Mouse (Mus musculus): ENCODE data around the gene Cdca4. TPM values are rescaled to one million over a fixed set of nuclear protein-coding genes. Genes with fewer than 3 reads are reported as not detected.
A peak's percentile ranks its signal among the peaks of the same experiment; 100 is the strongest.

Cdca4 gene
- total RNA-seq, 1 experiment: 78.2 TPM

DNA sequence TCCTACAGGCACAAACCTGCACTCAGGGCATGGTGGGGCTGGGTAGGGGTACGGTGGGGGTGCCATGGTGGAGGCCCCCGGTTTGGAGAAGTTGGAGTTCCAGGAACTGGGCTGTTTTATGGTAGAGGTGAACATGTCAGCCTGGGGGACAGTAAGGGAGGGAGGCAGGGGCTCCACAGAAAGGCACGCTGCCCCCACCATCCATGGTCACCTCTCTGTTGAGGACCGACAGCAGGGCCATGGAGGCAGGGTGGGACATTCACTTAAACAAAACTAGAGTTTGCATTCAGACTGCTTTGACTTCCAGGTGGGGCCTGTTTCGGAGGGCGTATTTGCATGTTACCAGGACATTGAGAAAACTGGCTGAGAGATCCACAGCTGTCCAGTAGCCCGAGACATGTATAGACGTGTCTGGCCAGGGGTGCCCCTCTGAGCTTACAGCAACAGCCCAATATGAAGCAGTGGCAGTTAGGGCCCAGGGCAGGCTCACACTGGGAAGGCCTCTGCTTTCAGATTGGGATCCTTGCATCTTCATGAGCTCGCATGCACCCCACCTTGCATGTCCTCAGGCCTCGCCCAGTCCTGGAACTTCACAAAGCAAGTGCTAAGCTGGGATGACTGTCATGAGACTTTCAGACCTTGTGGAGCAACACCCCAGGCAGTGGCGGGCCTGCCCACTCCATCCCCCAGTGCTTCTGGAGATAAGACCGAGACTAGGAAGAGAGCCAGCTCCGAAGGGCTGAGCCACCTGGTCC lies 35.4 kb downstream of the Cdca4 start:
- in situ Hi-C loops (cut with MboI; ENCODE audit: low sequenced_read_pairs in 2 of 2, unreplicated experiment in 2 of 2): no loop called here
- Histone ChIP-seq H3K9me3 (ENCODE audit: control insufficient read depth, insufficient read depth, low read depth, low read length) (no peaks in the 10 kb centered on the region), H3K9ac (ENCODE audit: insufficient read depth, low read depth, low read length, poor library complexity, severe bottlenecking) (peak overlapping the region; percentile 66; the same call in 1 of the 2 replicates), H3K4me1 (ENCODE audit: control insufficient read depth in 2 of 2, insufficient read depth in 2 of 2, low read length in 2 of 2, poor library complexity in 1 of 2) (peaks cover 4 to 45% of the 10 kb centered on the region in 2 experiments; a peak in 3 of 4 replicates), H3K27ac (ENCODE audit: insufficient read depth, low read depth, low read length, poor library complexity, severe bottlenecking) (peak overlapping the region; percentile 55), H3K4me3 (ENCODE audit: insufficient read depth in 1 of 2, low read depth in 1 of 2, low read length in 2 of 2, poor library complexity in 1 of 2, severe bottlenecking in 1 of 2) (peak overlapping the region; percentile 45 to 57; a peak in 2 of 4 replicates), H3K36me3 (ENCODE audit: control insufficient read depth, insufficient read depth, low read length, poor library complexity, severe bottlenecking) (no peaks in the 10 kb centered on the region)
- peak; percentile 36 for DNase-seq (ENCODE audit: low read depth, low spot score)
- TF ChIP-seq ZNF384 (IDR thresholded peaks at IDR 0.05; ENCODE audit: low read depth, low read length): no peak
- TF ChIP-seq CHD2 (IDR thresholded peaks at IDR 0.05; ENCODE audit: low read depth, low read length): no peak
- no peak for TF ChIP-seq MAFK (IDR thresholded peaks at IDR 0.05; ENCODE audit: insufficient read depth, low read depth, low read length)
- no peak for TF ChIP-seq HCFC1 (IDR thresholded peaks at IDR 0.05; ENCODE audit: borderline replicate concordance, insufficient read depth, low read length)
- no peak for TF ChIP-seq ZC3H11A (IDR thresholded peaks at IDR 0.05; ENCODE audit: borderline replicate concordance, low read depth, low read length)

GRCm38 (mm10) chr12:112791026-112791425 lies 38.2 kb downstream of the Cdca4 start:
- no peak for DNase-seq (ENCODE audit: low read depth, low spot score)
- Histone ChIP-seq H3K9ac (ENCODE audit: insufficient read depth, low read depth, low read length, poor library complexity, severe bottlenecking) (no peak overlapping the region), H3K27ac (ENCODE audit: insufficient read depth, low read depth, low read length, poor library complexity, severe bottlenecking) (no peak overlapping the region; the same call in 1 of the 2 replicates), H3K4me1 (ENCODE audit: control insufficient read depth in 2 of 2, insufficient read depth in 2 of 2, low read length in 2 of 2, poor library complexity in 1 of 2) (peaks cover 4 to 29% of the 10 kb centered on the region in 2 experiments; a peak in 3 of 4 replicates), H3K36me3 (ENCODE audit: control insufficient read depth, insufficient read depth, low read length, poor library complexity, severe bottlenecking) (no peaks in the 10 kb centered on the region; the same call in 1 of the 2 replicates), H3K4me3 (ENCODE audit: insufficient read depth in 1 of 2, low read depth in 1 of 2, low read length in 2 of 2, poor library complexity in 1 of 2, severe bottlenecking in 1 of 2) (no peak overlapping the region), H3K9me3 (ENCODE audit: control insufficient read depth, insufficient read depth, low read depth, low read length) (no peaks in the 10 kb centered on the region)
- in situ Hi-C loops (cut with MboI; ENCODE audit: low sequenced_read_pairs in 2 of 2, unreplicated experiment in 2 of 2): no loop called here
- no peak for TF ChIP-seq HCFC1 (IDR thresholded peaks at IDR 0.05; ENCODE audit: borderline replicate concordance, insufficient read depth, low read length)
- TF ChIP-seq ZNF384 (IDR thresholded peaks at IDR 0.05; ENCODE audit: low read depth, low read length): no peak
- no peak for TF ChIP-seq ZC3H11A (IDR thresholded peaks at IDR 0.05; ENCODE audit: borderline replicate concordance, low read depth, low read length)
- TF ChIP-seq CHD2 (IDR thresholded peaks at IDR 0.05; ENCODE audit: low read depth, low read length): no peak
- TF ChIP-seq MAFK (IDR thresholded peaks at IDR 0.05; ENCODE audit: insufficient read depth, low read depth, low read length): no peak

DNA sequence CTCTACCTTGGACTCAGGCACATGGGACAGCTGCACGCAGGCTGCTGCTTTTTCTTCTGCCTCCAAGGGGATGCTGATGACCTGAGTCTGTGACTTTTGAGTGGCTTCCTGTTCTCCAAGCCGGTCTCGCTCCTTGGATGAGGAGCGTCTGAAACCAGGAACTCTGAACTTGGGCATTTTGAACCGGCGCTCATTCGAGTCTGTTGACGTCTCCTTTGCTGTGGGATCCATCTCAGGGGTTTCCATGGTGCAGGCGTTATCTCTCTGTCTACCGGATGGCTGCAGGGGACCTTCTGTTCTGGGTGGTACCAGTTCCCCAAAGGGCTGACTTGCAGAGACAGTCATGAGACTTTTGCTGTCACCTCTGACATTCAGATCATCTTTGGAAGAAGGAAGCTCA lies 54.7 kb downstream of the Cdca4 start:
- DNase-seq (ENCODE audit: low read depth, low spot score): no peak
- H3K4me1 ChIP-seq (ENCODE audit: control insufficient read depth in 2 of 2, insufficient read depth in 2 of 2, low read length in 2 of 2, poor library complexity in 1 of 2): no peaks in the 10 kb centered on the region

GRCm38 (mm10) chr12:112774026-112774425 lies 55.2 kb downstream of the Cdca4 start:
- H3K4me1 ChIP-seq (ENCODE audit: control insufficient read depth in 2 of 2, insufficient read depth in 2 of 2, low read length in 2 of 2, poor library complexity in 1 of 2): no peaks in the 10 kb centered on the region
- H3K4me3 ChIP-seq (ENCODE audit: insufficient read depth in 1 of 2, low read depth in 1 of 2, low read length in 2 of 2, poor library complexity in 1 of 2, severe bottlenecking in 1 of 2): no peak overlapping the region
- no peak for DNase-seq (ENCODE audit: low read depth, low spot score)
- no peak overlapping the region for H3K27ac ChIP-seq (ENCODE audit: insufficient read depth, low read depth, low read length, poor library complexity, severe bottlenecking)
- in situ Hi-C loops (cut with MboI; ENCODE audit: low sequenced_read_pairs in 2 of 2, unreplicated experiment in 2 of 2): no loop called here
- no peak for TF ChIP-seq ZNF384 (IDR thresholded peaks at IDR 0.05; ENCODE audit: low read depth, low read length)
- no peak for TF ChIP-seq HCFC1 (IDR thresholded peaks at IDR 0.05; ENCODE audit: borderline replicate concordance, insufficient read depth, low read length)
- TF ChIP-seq MAFK (IDR thresholded peaks at IDR 0.05; ENCODE audit: insufficient read depth, low read depth, low read length): no peak
- TF ChIP-seq CHD2 (IDR thresholded peaks at IDR 0.05; ENCODE audit: low read depth, low read length): no peak
- TF ChIP-seq ZC3H11A (IDR thresholded peaks at IDR 0.05; ENCODE audit: borderline replicate concordance, low read depth, low read length): no peak
- H3K9me3 ChIP-seq (ENCODE audit: control insufficient read depth, insufficient read depth, low read depth, low read length): no peaks in the 10 kb centered on the region
- H3K9ac ChIP-seq (ENCODE audit: insufficient read depth, low read depth, low read length, poor library complexity, severe bottlenecking): no peak overlapping the region
- H3K36me3 ChIP-seq (ENCODE audit: control insufficient read depth, insufficient read depth, low read length, poor library complexity, severe bottlenecking): no peaks in the 10 kb centered on the region

More for the DNA sequence above, 54.7 kb downstream of the Cdca4 start:
- Histone ChIP-seq H3K4me3 (ENCODE audit: insufficient read depth in 1 of 2, low read depth in 1 of 2, low read length in 2 of 2, poor library complexity in 1 of 2, severe bottlenecking in 1 of 2) (no peak overlapping the region), H3K9ac (ENCODE audit: insufficient read depth, low read depth, low read length, poor library complexity, severe bottlenecking) (no peak overlapping the region), H3K27ac (ENCODE audit: insufficient read depth, low read depth, low read length, poor library complexity, severe bottlenecking) (no peak overlapping the region), H3K36me3 (ENCODE audit: control insufficient read depth, insufficient read depth, low read length, poor library complexity, severe bottlenecking) (no peaks in the 10 kb centered on the region), H3K9me3 (ENCODE audit: control insufficient read depth, insufficient read depth, low read depth, low read length) (no peaks in the 10 kb centered on the region)
- no peak for TF ChIP-seq MAFK (IDR thresholded peaks at IDR 0.05; ENCODE audit: insufficient read depth, low read depth, low read length)
- TF ChIP-seq HCFC1 (IDR thresholded peaks at IDR 0.05; ENCODE audit: borderline replicate concordance, insufficient read depth, low read length): no peak
- no peak for TF ChIP-seq CHD2 (IDR thresholded peaks at IDR 0.05; ENCODE audit: low read depth, low read length)
- in situ Hi-C loops (cut with MboI; ENCODE audit: low sequenced_read_pairs in 2 of 2, unreplicated experiment in 2 of 2): no loop called here
